Mouse (Mus musculus) testis, adult 2 months (tissue): Measurements from ENCODE around the gene Uqcrh. TPM values are rescaled to one million over a fixed set of nuclear protein-coding genes. Genes with fewer than 3 reads are reported as not detected.
A peak's percentile ranks its signal among the peaks of the same experiment; 100 is the strongest.

ENCODE experiments used
- H3K27ac ChIP-seq: fragments of 200-500 bp; 2 replicates; pipeline ENCODE4 v1.5.1; 2012; ENCODE audit warnings: low read depth, low read length; ENCODE audit not compliant: control insufficient read depth, insufficient read depth
- H3K27me3 ChIP-seq: fragments of 200-500 bp; 2 replicates; pipeline ENCODE4 v1.6.1; 2012; ENCODE audit warnings: mild to moderate bottlenecking, low read length, moderate library complexity; ENCODE audit not compliant: control insufficient read depth, insufficient read depth
- H3K36me3 ChIP-seq: fragments of 200-500 bp; 2 replicates; pipeline ENCODE4 v1.6.1; 2012; ENCODE audit warnings: mild to moderate bottlenecking, low read length; ENCODE audit not compliant: control insufficient read depth, insufficient read depth
- H3K4me1 ChIP-seq: fragments of 200-500 bp; 2 replicates; pipeline ENCODE4 v1.6.1; 2012; ENCODE audit warnings: low read length; ENCODE audit not compliant: control insufficient read depth, insufficient read depth
- H3K4me3 ChIP-seq: fragments of 200-500 bp; 2 replicates; pipeline ENCODE4 v1.5.1; 2012; ENCODE audit warnings: low read depth, mild to moderate bottlenecking, low read length, moderate library complexity, mixed read lengths; ENCODE audit not compliant: control insufficient read depth
- CTCF ChIP-seq: fragments of 200-500 bp; IDR thresholded peaks from 2 replicates; pipeline ENCODE4 v1.5.1; 2012; ENCODE audit warnings: low read depth, mild to moderate bottlenecking, inconsistent platforms, low read length, moderate library complexity; ENCODE audit not compliant: control insufficient read depth, insufficient read depth, insufficient replicate concordance
- POLR2A ChIP-seq: fragments of 200-500 bp; IDR thresholded peaks from 2 replicates; pipeline ENCODE4 v1.6.1; 2012; ENCODE audit warnings: low read depth, mild to moderate bottlenecking, inconsistent platforms, low read length, moderate library complexity; ENCODE audit not compliant: control insufficient read depth
- polyA plus RNA-seq: library from polyadenylated mRNA; depleted of rRNA; stranded (reverse); fragments of >200 nt; gene quantifications from 2 replicates; pipeline ENCODE4 v1.2.3, GENCODE M21; 2012

Uqcrh gene
- polyA plus RNA-seq, 1 experiment, result 112 TPM

- Histone ChIP-seq H3K36me3 (no peaks in the 10 kb centered on the region; the same call in 1 of the 2 replicates), H3K4me3 (peak overlapping the region; percentile 96), H3K27ac (peak overlapping the region; percentile 97), H3K27me3 (no peaks in the 10 kb centered on the region), H3K4me1 (peaks cover 7% of the 10 kb centered on the region)
- TF ChIP-seq POLR2A (no peak), CTCF (no peak)
Observed at GRCm38 (mm10) chr4:116075631-116076368, 929 bp upstream of the Uqcrh start.

GRCm38 (mm10) chr4:116074145-116074675 lies 661 bp downstream of the Uqcrh start:
- no peak overlapping the region; the same call in 1 of the 2 replicates for H3K27ac ChIP-seq
- H3K36me3 ChIP-seq, result no peaks in the 10 kb centered on the region
- TF ChIP-seq CTCF (no peak), POLR2A (no peak)
- H3K4me1 ChIP-seq, result peaks cover 7% of the 10 kb centered on the region
- no peaks in the 10 kb centered on the region for H3K27me3 ChIP-seq
- H3K4me3 ChIP-seq, result peak overlapping the region; percentile 96

- TF ChIP-seq POLR2A (no peak), CTCF (no peak)
- Histone ChIP-seq H3K36me3 (no peaks in the 10 kb centered on the region), H3K4me3 (no peak overlapping the region), H3K27me3 (no peaks in the 10 kb centered on the region), H3K27ac (no peak overlapping the region), H3K4me1 (peaks cover 7% of the 10 kb centered on the region)
Observed at GRCm38 (mm10) chr4:116073146-116073545, 1.7 kb downstream of the Uqcrh start.

GRCm38 (mm10) chr4:116070116-116070515 lies 4.8 kb downstream of the Uqcrh start:
- H3K27ac ChIP-seq, result no peak overlapping the region
- H3K4me3 ChIP-seq, result no peak overlapping the region
- H3K4me1 ChIP-seq, result peaks cover 2% of the 10 kb centered on the region; the same call in 1 of the 2 replicates
- TF ChIP-seq POLR2A, result no peak
- no peak for TF ChIP-seq CTCF
- H3K36me3 ChIP-seq, result no peaks in the 10 kb centered on the region
- H3K27me3 ChIP-seq, result no peaks in the 10 kb centered on the region

- H3K4me1 ChIP-seq, result peaks cover 2% of the 10 kb centered on the region
- no peak overlapping the region for H3K27ac ChIP-seq
- H3K4me3 ChIP-seq, result no peak overlapping the region
- no peaks in the 10 kb centered on the region for H3K36me3 ChIP-seq
- no peaks in the 10 kb centered on the region for H3K27me3 ChIP-seq
- TF ChIP-seq CTCF (no peak), POLR2A (no peak)
Observed at GRCm38 (mm10) chr4:116063855-116064254, 11.0 kb downstream of the Uqcrh start.

- Histone ChIP-seq H3K36me3 (no peaks in the 10 kb centered on the region), H3K4me3 (no peak overlapping the region)
- TF ChIP-seq CTCF (no peak), POLR2A (no peak)
Observed at GRCm38 (mm10) chr4:116059012-116059726, 15.7 kb downstream of the Uqcrh start.

GRCm38 (mm10) chr4:116057559-116057958 lies 17.3 kb downstream of the Uqcrh start:
- no peak for TF ChIP-seq CTCF
- no peak for TF ChIP-seq POLR2A
- H3K27me3 ChIP-seq, result no peaks in the 10 kb centered on the region
- no peak overlapping the region for H3K27ac ChIP-seq
- H3K4me3 ChIP-seq, result no peak overlapping the region
- H3K36me3 ChIP-seq, result no peaks in the 10 kb centered on the region
- H3K4me1 ChIP-seq, result peaks cover 2% of the 10 kb centered on the region

More at GRCm38 (mm10) chr4:116059012-116059726, 15.7 kb downstream of the Uqcrh start:
- peaks cover 2% of the 10 kb centered on the region for H3K4me1 ChIP-seq
- no peak overlapping the region for H3K27ac ChIP-seq
- no peaks in the 10 kb centered on the region for H3K27me3 ChIP-seq
